Mouse (Mus musculus): ENCODE results near the gene Samd8. TPM values are rescaled to one million over a fixed set of nuclear protein-coding genes. Genes with fewer than 3 reads are reported as not detected.
A peak's percentile ranks its signal among the peaks of the same experiment; 100 is the strongest.

Gene Samd8
- total RNA-seq, 1 experiment from 2014 or later: 22.8 TPM

DNA sequence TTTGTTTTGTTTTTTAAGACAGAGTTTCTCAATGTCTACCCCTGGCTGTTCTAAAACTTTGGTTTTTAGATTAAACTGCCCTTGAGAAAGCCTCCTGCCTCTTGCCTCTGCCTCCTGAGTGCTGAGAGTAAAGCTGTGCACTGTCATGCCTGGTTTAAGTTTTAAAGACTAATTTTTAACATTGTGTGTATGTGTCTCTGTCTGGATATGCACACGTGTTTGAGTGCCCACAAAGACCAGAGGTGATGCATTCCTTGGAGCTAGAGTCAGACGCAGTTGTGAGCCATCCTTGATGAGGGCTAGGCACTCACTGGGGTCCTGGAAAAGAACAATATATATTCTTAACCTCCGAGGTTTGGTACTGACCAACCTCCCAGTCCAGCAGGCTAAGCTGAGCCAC, 37.0 kb downstream of the Samd8 start:
- ATAC-seq (ENCODE audit: extremely low read depth, insufficient number of reproducible peaks, low FRiP score, poor library complexity, severe bottlenecking): no peak

DNA sequence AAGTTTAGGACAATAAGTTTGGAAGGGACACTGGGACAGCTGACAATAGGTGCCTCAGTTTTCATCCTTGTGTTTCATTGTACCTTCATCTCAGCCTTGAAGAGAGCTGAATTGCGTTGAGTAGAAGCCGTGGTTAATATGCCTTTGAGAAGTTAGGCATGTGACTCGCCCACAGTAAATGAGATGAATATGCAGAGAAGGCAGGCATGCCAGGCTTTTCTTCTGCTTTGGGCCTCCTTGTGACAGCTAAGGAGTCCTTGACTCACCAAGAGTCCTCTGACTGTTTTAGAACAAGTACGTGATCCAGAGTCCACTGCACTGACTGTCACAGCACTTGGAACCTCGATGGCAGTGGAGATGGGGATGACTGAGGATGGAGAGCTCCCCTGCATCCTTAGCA, 37.8 kb downstream of the Samd8 start:
- no peak for ATAC-seq (ENCODE audit: extremely low read depth, insufficient number of reproducible peaks, low FRiP score, poor library complexity, severe bottlenecking)

DNA sequence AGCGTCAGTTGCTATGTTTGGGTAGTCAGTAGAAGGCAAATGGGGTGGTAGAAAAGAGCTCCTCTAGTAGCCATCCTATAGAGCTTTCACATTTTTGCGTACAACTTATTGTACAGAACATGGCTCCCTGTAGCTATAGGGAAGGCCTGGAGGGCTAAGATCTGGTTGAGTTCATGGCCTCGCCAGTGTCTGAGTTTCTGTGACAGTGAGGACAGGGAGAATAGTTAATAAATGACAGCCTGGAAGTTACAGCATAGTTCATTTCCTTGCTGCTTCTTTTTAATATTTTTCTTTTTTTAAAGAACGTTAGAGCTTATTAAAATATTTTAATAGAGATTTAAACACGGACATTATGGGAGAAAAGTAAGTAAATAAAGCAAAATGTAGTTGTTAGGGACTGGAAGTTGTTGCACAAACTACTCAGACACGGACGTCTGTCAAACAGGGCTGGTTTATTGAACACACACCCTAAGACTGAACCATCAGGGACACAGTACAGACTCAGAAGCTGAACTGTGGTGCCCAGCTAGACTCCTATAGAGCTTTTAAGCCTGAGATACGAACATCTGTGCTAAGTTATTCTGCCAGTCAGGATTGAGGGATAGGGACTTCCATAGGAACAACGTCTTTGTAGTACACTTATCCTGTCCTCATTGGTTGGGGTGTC, 40.4 kb downstream of the Samd8 start:
- no peak for ATAC-seq (ENCODE audit: extremely low read depth, insufficient number of reproducible peaks, low FRiP score, poor library complexity, severe bottlenecking)

DNA sequence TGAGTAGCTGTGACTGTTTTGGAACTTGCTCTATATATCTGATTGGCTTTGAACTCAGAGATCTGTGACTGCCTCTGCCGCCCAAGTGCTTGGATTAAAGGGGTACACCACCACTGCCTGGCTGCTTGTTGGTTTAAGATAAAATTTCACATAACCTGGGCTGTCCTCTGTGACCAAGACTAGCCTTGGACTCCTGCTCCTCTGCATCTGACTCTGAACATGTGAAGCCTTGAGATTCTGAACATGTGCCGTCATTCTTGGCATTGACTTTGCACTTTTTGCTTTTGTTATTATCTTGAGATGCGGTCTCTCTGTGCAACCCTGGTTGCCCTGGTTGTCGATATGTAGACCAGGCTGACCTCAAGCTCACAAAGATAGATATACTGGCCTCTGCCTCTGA, 41.4 kb downstream of the Samd8 start:
- ATAC-seq (ENCODE audit: extremely low read depth, insufficient number of reproducible peaks, low FRiP score, poor library complexity, severe bottlenecking): no peak

DNA sequence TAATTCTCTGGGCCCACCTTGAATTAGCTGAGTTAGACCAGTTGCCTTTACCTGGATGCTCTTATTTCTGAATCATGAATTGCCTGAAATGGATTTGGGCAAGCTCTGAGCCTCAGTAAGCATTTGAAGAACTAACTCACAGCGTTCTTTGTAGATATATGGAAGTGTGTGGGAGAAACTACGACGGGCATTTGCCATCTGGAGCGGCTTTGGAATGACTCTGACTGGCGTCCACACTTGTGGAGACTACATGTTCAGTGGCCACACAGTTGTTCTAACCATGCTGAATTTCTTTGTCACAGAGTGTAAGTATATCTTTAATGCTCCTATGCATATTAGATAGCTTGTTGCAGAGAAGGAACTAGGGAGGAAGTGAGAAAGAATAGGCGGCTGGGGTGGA, 41.9 kb downstream of the Samd8 start:
- no peak for ATAC-seq (ENCODE audit: extremely low read depth, insufficient number of reproducible peaks, low FRiP score, poor library complexity, severe bottlenecking)

DNA sequence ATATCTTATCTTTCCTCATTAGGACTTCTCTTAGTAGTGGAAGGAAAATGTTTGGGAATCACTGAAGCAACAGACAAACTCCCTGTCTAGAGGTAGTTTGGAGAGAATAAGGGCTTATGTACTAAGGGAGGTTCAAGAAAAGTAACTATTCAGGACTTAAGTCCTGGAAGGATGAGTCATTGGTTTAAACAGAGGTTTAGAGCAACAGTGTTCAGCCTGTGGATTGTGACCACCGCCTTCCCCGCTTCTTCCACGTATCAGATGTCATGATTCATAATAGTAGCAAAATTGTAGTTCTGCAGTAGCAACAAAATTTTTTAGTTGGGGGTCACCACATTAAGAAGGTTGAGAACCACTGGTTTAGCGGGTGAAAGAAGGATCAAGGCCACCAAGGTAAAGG, 50.3 kb downstream of the Samd8 start:
- ATAC-seq (ENCODE audit: extremely low read depth, insufficient number of reproducible peaks, low FRiP score, poor library complexity, severe bottlenecking): no peak

DNA sequence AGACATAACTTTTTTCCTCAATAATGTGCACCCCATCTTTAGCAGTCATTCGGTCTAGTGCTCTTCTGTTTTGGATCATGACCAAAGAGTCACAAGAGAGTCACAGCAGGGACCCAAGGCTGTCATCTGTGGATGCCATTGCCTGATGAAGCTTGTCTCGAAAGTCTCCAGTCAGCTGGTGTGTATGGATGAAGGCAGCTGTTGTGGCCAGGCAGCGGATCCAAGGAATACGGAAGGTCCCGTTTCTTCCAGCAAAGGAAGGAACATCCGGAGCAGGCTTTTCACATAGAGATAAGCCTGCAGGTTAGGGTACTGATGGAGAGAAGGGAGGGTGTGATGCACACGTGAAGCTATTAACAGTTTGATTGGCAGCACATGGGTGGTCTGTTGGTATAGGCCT, 51.3 kb downstream of the Samd8 start:
- no peak for ATAC-seq (ENCODE audit: extremely low read depth, insufficient number of reproducible peaks, low FRiP score, poor library complexity, severe bottlenecking)

DNA sequence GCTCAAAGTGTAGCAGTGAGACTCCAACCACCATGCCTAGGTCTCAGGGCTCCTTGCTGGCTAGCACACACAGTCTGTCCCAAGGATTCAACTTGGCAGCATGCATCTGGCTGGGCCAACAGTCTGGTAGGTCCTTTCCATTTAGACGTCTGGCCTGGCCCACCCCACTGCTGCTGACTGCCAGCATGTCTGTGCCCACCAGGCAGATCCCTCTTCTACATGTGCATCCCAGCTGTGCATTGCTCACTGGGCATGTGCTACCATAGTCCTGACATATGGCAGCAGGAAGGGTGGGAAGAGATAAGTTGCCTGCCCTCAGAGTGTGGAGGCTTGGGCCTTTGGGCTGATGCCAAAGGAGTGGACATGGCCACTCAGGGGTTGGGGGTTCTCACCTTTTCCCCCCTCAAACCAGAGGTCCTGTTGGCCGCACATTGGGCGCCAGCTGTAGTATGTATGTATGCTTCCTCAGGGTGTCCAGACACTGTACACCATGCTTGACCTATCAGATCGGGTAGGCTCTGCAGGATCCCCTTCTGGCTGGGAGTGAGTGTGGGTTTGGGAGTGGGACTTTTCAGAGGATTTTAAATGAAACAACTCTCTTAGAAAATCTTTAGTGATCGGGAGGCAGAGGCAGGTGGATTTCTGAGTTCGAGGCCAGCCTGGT, 52.3 kb downstream of the Samd8 start:
- ATAC-seq (ENCODE audit: extremely low read depth, insufficient number of reproducible peaks, low FRiP score, poor library complexity, severe bottlenecking): no peak

DNA sequence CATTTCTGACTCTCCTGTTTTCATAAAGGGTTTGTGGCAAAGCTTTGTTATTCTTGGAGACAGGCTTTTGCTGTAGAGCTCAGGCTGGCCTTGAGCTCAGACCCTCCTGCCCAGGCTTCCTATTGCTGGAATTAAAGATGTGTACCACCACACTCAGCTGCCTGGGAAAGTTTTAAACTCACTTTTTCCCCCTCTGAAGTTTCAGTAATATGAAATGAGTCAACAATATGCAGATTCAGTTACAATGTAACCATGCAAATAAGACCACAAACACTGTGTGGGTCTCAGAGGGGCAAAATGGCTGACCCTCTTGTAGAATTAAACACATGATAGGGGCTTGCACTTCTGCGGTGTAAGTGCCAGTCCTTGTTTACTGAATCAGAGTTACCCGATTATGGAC, 55.9 kb downstream of the Samd8 start:
- no peak for ATAC-seq (ENCODE audit: extremely low read depth, insufficient number of reproducible peaks, low FRiP score, poor library complexity, severe bottlenecking)

DNA sequence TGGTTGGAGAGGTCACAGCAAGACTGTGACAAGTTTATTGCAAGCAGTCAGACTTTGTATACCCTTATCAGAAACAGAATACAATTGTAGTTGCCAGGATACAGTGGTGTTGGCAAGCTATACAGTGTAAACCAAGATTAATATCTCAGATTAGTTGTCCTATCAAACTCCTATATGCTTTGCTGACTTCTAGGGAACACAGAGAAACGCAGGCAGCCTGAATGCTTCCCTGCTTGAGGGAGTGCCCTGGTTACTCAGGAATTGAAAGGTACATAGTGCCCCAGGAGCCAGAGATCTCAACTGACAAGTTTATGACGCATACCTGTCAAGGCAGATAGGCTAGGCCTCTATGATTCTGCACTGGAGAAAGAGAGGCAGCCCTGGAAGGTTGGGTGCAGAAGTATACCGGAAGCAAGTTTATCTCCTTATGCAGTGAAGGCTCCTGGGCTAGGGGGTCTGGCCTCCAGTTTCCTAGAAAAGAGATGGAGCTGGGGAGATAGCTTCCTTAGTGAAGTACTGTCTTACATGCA, 56.4 kb downstream of the Samd8 start:
- no peak for ATAC-seq (ENCODE audit: extremely low read depth, insufficient number of reproducible peaks, low FRiP score, poor library complexity, severe bottlenecking)

DNA sequence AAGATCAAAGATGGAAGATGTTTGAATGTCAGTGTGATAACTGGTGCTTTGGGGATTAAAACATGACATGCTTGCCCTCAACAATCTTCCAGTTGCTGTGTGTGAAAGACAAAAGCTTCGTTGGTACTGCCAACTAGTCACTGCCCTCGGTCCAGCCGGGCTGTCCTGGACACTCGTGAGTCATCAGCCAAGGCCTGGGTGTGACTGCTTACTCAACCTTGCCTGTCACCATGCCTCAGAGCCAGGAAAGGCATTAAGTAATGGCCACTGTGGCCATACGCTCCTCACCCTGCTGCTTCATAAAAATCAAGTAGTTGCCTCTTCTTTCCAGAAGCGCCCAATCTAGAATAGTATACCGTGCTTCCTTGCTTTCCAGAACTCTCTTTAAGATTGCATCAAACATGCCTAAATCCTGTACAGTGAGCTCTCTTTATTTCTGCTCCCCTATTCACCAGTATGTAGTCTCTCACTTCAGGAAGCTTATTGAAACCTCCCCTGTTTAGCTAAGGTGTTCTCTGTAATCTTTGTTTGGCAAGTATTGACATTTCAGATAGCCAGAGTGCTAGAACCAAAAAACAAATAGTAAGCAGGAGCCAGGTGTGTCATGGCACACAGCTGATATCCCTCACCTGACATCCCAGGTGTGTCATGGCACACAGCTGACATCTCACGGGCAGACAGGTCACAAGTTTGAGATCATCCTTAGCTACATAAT, 58.0 kb downstream of the Samd8 start:
- peak; percentile 77 for ATAC-seq (ENCODE audit: extremely low read depth, insufficient number of reproducible peaks, low FRiP score, poor library complexity, severe bottlenecking)

DNA sequence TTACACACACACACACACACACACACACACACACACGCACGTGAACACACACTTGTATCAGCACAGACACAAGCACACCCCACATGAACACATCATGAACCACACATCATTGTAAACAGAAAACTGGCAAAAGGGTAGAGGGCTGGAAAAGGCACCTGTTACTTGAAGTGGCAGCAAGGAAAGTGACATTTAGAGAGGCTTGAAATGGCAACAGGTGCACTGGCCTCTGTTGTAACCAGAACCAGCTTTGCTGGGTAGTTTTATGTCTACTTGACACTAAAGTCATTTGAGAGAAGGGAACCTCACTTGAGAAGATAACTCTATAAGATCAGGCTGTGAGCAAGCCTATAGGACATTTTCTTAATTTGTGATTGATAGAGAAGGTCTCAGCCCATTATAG, 59.1 kb downstream of the Samd8 start:
- ATAC-seq (ENCODE audit: extremely low read depth, insufficient number of reproducible peaks, low FRiP score, poor library complexity, severe bottlenecking): no peak

DNA sequence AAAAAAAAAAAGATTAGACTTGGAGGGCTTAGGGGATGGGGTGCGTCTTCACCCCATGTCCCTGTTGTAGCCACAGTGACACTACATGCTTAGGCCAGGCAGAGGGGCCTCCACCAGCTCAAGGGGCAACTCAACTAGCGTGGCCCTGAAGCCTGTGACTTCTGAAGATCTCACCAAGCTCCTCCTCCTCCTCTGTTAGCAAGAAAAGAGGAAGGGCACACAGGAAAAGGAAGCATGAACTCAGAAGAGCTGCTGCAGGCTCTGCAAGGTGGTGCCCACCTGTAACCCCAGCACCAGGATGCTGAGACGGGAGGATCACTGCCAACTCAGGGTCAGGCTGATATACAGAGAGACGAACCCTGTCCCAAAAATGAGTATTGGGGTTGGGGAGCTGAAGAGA, 61.0 kb downstream of the Samd8 start:
- peak; percentile 40; the same call in 1 of the 2 replicates for ATAC-seq (ENCODE audit: extremely low read depth, insufficient number of reproducible peaks, low FRiP score, poor library complexity, severe bottlenecking)

DNA sequence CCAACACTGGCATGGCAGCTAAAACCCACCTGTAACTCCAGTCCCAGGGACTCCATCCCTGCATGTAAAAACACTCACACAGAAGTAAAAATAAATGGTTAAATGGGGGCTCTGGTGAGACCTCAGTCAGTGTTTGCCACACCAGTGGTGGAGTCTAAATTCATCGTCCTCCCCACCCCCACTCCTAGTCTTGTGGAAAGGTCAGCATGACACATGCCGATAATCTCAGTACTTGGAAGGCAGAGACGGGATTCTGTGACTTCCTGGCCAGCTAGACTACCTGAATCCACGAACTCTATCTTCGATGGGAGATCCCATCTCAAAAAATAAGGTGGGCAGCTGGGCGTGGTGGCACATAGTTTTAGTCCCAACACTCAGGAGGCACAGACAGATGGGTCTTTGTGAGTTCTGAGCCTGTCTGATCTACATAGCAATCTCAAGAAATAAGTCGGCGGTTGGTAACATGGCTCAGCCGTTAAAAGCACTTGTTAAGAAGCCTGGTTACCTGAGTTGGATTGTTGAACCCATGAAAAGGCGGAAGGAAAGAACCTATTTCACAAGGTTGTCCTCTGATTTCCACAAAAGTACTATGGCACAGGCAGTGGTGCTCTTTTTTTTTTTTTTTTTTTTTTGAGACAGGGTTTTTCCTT, 61.5 kb downstream of the Samd8 start:
- ATAC-seq (ENCODE audit: extremely low read depth, insufficient number of reproducible peaks, low FRiP score, poor library complexity, severe bottlenecking): no peak

DNA sequence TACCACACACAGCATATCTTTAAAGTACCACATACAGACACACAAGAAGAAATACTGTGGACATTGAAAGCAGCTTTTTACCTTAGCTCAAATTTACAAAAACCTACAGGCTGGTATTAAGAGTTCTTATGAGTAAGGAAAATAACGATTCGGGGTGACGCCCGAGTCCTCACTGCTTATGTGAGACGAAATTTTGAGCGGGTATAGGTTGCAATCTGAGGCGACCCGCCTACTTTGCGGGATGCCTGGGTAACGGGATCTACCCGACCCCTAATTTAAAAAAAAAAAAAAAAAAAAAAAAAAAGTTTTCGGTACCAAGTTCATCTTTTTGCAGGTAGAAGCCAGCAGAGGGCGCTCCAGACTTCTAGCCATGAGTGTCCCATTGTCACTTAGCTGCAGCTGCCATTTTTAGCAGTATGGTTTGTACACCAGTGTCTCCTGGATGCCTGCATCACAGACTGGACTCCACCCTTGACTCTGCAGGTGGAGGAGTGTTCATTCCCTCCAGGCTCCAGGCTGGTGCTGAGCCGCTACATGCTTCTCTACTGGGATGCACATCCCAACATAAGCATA, 62.3 kb downstream of the Samd8 start:
- ATAC-seq (ENCODE audit: extremely low read depth, insufficient number of reproducible peaks, low FRiP score, poor library complexity, severe bottlenecking): peak; percentile 68

DNA sequence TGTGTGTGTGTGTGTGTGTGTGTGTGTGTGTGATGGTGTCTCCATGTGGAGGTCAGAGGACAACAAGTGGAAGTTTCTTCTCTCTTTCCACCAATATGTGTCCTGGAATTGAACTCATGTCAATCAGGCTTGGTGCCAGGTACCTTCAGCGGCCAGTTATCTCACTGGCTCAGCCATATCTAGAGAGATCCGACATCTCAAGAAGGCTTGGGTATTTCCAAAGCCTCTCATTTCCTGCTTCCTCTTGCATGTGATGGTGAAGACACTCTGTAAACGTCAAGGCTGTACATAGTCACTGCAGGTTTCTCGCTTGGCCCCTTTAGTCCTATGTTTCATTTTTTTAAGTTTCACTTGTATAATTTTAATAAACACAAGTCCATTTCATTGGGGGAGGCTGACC, 62.9 kb downstream of the Samd8 start:
- no peak for ATAC-seq (ENCODE audit: extremely low read depth, insufficient number of reproducible peaks, low FRiP score, poor library complexity, severe bottlenecking)

DNA sequence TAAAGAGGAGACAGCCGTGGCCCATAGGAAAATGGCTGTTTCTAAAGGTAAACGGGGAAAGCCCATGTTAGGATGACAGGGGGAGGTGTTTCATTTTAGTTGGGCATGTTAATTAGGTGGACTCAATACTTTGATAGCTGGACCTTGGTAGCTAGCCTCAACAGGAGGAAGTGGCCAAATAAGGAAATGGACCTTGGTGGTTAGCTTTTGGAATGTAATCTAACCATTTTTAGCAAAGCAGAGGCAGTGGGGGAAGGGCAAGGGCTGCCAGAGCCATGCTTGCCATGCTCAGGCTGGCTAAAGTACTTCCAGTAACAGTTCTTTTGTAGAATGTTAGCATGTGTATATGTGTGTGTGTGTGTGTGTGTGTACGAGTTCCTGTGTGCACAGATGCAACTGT, 63.5 kb downstream of the Samd8 start:
- no peak for ATAC-seq (ENCODE audit: extremely low read depth, insufficient number of reproducible peaks, low FRiP score, poor library complexity, severe bottlenecking)

DNA sequence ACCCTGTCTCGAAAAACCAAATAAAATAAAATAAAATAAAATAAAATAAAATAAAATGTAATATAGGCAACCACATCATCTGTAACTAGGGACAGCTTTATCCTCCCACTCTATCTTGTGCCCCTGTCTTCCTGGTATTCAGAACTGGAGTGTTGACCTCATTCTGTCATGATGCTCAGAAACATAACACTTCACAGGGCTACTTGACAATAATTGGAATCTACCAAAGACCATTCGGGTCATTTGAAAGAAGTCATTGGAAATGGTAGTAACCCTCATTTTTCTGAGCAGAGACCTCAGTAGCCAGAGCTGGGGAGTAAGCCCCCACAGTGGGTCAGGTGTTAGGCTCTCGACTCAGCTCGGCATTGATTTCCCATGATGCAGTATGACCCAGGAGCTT, 64.3 kb downstream of the Samd8 start:
- ATAC-seq (ENCODE audit: extremely low read depth, insufficient number of reproducible peaks, low FRiP score, poor library complexity, severe bottlenecking): no peak

DNA sequence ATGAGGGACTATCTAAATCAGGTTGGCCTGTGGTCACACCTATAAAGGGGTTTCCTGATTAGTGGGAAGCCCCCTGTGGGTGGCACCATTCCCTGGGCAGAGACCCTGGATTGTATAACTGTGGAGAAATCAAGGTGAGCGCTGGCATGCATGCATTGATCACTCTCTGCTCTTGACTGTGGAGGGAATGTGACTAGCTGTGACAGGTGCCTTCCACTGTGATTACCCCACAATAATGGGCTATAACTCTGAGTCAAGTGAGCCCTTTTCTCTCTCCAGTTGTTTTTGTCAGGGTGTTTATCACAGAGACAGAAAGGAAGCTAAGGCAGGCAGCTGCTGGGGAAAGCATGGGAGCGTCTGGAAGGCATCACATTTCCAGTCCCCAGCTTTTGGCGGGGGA, 65.9 kb downstream of the Samd8 start:
- no peak for ATAC-seq (ENCODE audit: extremely low read depth, insufficient number of reproducible peaks, low FRiP score, poor library complexity, severe bottlenecking)

All from neutrophil, adult 5-6 weeks (primary cell).